Mouse (Mus musculus): ENCODE measurements around the gene Tub. TPM values are rescaled to one million over a fixed set of nuclear protein-coding genes. Genes with fewer than 3 reads are reported as not detected.

Tub gene
- total and polyA plus RNA-seq, 2 experiments, result under 0.01 TPM; not detected in 1

DNA sequence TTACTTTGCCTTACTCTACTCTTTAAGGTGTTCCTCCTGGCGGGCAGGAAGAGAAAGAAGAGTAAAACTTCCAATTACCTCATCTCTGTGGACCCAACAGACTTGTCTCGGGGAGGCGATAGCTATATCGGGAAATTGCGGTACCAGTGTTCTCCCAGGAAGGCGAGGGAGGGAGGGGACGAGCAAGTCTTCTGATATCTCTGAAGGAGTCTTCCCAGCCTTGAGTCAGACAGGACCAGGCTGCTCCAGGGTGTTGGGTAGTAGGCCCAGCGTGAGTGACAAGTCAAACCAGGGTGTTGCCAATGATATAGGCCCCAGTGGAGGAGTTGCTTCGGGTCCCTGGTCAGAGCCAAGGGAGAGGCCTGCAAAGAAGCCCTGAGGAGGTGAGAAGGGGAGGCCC lies 76.8 kb downstream of the Tub start:
- no peaks in the 10 kb centered on the region for H3K79me2 ChIP-seq (ENCODE audit: control insufficient read depth, insufficient read depth, low read length)
- H3K4me3 ChIP-seq (ENCODE audit: insufficient read depth, low read depth, low read length), result no peak overlapping the region
- no peak overlapping the region for H3K27ac ChIP-seq (replicated peaks; ENCODE audit: insufficient read depth, low read depth, low read length)
- no peaks in the 10 kb centered on the region for H3K27me3 ChIP-seq (ENCODE audit: control insufficient read depth, insufficient read depth, low read length)
- H3K9ac ChIP-seq (ENCODE audit: low read depth, low read length), result no peak overlapping the region
- DNase-seq (ENCODE audit: extremely low read depth, low read depth, low spot score), result no peak
- WGBS, result 88% methylated on average over 9 of the region's 9 CpGs
- TF ChIP-seq CTCF (IDR thresholded peaks at IDR 0.05; ENCODE audit: low read depth, low read length) (no peak), POLR2A (IDR thresholded peaks at IDR 0.05; ENCODE audit: extremely low read depth, insufficient read depth, low read length) (no peak)
- H3K4me1 ChIP-seq (ENCODE audit: control insufficient read depth, insufficient read depth, low read length), result no peaks in the 10 kb centered on the region
- no peaks in the 10 kb centered on the region for H3K36me3 ChIP-seq (ENCODE audit: control insufficient read depth, insufficient read depth, low read length)

DNA sequence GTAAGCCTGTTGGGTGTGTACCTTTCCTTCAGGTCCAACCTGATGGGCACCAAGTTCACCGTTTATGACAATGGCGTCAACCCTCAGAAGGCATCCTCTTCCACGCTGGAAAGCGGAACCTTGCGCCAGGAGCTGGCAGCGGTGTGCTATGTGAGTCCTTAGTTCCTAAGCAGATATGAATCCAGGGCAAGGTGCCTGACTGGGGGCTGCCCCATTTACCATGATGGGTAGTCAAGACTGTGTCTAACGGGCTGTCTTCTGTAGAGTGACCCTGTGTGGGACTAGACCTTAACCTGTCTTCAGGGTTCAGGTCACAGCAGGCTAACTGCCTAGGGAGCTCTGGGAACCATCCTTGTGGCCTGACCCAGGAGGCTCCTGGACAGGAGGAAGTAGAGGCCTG lies 77.6 kb downstream of the Tub start:
- Histone ChIP-seq H3K9ac (ENCODE audit: low read depth, low read length) (no peak overlapping the region), H3K4me1 (ENCODE audit: control insufficient read depth, insufficient read depth, low read length) (no peaks in the 10 kb centered on the region), H3K79me2 (ENCODE audit: control insufficient read depth, insufficient read depth, low read length) (no peaks in the 10 kb centered on the region), H3K27ac (replicated peaks; ENCODE audit: insufficient read depth, low read depth, low read length) (no peak overlapping the region), H3K4me3 (ENCODE audit: insufficient read depth, low read depth, low read length) (no peak overlapping the region), H3K36me3 (ENCODE audit: control insufficient read depth, insufficient read depth, low read length) (no peaks in the 10 kb centered on the region), H3K27me3 (ENCODE audit: control insufficient read depth, insufficient read depth, low read length) (no peaks in the 10 kb centered on the region)
- WGBS, result 87% methylated on average over 7 of the region's 7 CpGs
- no peak for TF ChIP-seq POLR2A (IDR thresholded peaks at IDR 0.05; ENCODE audit: extremely low read depth, insufficient read depth, low read length)
- no peak for TF ChIP-seq CTCF (IDR thresholded peaks at IDR 0.05; ENCODE audit: low read depth, low read length)
- no peak for DNase-seq (ENCODE audit: extremely low read depth, low read depth, low spot score)

GRCm38 (mm10) chr7:109028204-109028603 lies 78.1 kb downstream of the Tub start:
- peak; percentile 54 for TF ChIP-seq CTCF (IDR thresholded peaks at IDR 0.05; ENCODE audit: low read depth, low read length)
- TF ChIP-seq POLR2A (IDR thresholded peaks at IDR 0.05; ENCODE audit: extremely low read depth, insufficient read depth, low read length), result no peak
- WGBS, result 28% methylated on average over 6 of the region's 6 CpGs
- Histone ChIP-seq H3K27ac (replicated peaks; ENCODE audit: insufficient read depth, low read depth, low read length) (no peak overlapping the region), H3K36me3 (ENCODE audit: control insufficient read depth, insufficient read depth, low read length) (no peaks in the 10 kb centered on the region), H3K9ac (ENCODE audit: low read depth, low read length) (no peak overlapping the region), H3K4me1 (ENCODE audit: control insufficient read depth, insufficient read depth, low read length) (no peaks in the 10 kb centered on the region), H3K4me3 (ENCODE audit: insufficient read depth, low read depth, low read length) (no peak overlapping the region), H3K27me3 (ENCODE audit: control insufficient read depth, insufficient read depth, low read length) (no peaks in the 10 kb centered on the region), H3K79me2 (ENCODE audit: control insufficient read depth, insufficient read depth, low read length) (no peaks in the 10 kb centered on the region)
- DNase-seq (ENCODE audit: extremely low read depth, low read depth, low spot score), result peak; percentile 46

GRCm38 (mm10) chr7:109029961-109030465 lies 79.9 kb downstream of the Tub start:
- no peak overlapping the region for H3K4me3 ChIP-seq (ENCODE audit: insufficient read depth, low read depth, low read length)
- H3K27ac ChIP-seq (replicated peaks; ENCODE audit: insufficient read depth, low read depth, low read length), result no peak overlapping the region
- DNase-seq (ENCODE audit: extremely low read depth, low read depth, low spot score), result no peak
- H3K79me2 ChIP-seq (ENCODE audit: control insufficient read depth, insufficient read depth, low read length), result no peaks in the 10 kb centered on the region
- no peak overlapping the region for H3K9ac ChIP-seq (ENCODE audit: low read depth, low read length)
- no peaks in the 10 kb centered on the region for H3K36me3 ChIP-seq (ENCODE audit: control insufficient read depth, insufficient read depth, low read length)
- TF ChIP-seq CTCF (IDR thresholded peaks at IDR 0.05; ENCODE audit: low read depth, low read length) (no peak), POLR2A (IDR thresholded peaks at IDR 0.05; ENCODE audit: extremely low read depth, insufficient read depth, low read length) (no peak)
- WGBS, result 77% methylated on average over 6 of the region's 6 CpGs
- no peaks in the 10 kb centered on the region for H3K4me1 ChIP-seq (ENCODE audit: control insufficient read depth, insufficient read depth, low read length)
- no peaks in the 10 kb centered on the region for H3K27me3 ChIP-seq (ENCODE audit: control insufficient read depth, insufficient read depth, low read length)

DNA sequence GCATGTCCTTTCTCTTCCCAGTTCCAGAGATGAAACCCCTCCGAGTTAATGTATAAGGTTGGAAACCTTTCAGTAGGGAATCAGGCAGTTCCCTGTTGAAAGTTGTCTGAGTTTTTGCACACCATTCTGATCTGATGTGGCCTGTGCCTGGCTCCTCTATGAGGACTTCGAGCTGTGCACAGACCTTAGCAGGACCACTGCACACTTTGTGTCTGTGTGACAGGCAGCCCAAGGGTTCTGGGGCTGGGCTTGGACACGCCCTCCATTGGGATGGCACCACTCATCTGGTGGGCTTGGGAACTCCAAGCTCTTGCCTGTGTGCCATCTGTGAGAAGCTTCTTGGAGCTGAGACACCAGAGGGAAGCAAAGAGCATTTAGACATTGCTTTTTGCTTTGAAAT lies 81.2 kb downstream of the Tub start:
- no peak for DNase-seq (ENCODE audit: extremely low read depth, low read depth, low spot score)
- no peak overlapping the region for H3K9ac ChIP-seq (ENCODE audit: low read depth, low read length)
- 70% methylated on average over 3 of the region's 3 CpGs for WGBS
- no peaks in the 10 kb centered on the region for H3K36me3 ChIP-seq (ENCODE audit: control insufficient read depth, insufficient read depth, low read length)
- H3K27ac ChIP-seq (replicated peaks; ENCODE audit: insufficient read depth, low read depth, low read length), result no peak overlapping the region
- H3K4me3 ChIP-seq (ENCODE audit: insufficient read depth, low read depth, low read length), result no peak overlapping the region
- H3K79me2 ChIP-seq (ENCODE audit: control insufficient read depth, insufficient read depth, low read length), result no peaks in the 10 kb centered on the region
- no peaks in the 10 kb centered on the region for H3K27me3 ChIP-seq (ENCODE audit: control insufficient read depth, insufficient read depth, low read length)
- no peaks in the 10 kb centered on the region for H3K4me1 ChIP-seq (ENCODE audit: control insufficient read depth, insufficient read depth, low read length)
- no peak for TF ChIP-seq POLR2A (IDR thresholded peaks at IDR 0.05; ENCODE audit: extremely low read depth, insufficient read depth, low read length)
- no peak for TF ChIP-seq CTCF (IDR thresholded peaks at IDR 0.05; ENCODE audit: low read depth, low read length)

DNA sequence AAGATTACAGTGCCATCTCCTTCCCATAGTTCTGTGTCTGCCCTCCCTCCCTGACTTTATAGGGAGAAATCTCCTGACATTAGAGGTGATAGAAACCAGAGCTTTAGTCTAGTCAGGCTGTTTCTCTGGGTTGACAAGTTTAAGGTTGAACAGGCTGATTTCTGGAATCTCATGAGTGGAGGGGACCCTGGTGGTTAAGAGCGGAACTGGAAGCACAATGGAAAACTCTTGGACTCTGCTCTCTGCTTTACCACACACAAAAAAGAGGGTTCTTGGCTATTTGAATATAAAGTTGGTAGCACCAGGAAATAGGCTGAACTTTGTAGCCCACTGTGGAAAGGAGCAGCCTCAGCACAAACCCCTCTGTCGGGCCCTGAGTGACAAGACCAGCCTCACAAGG lies 81.9 kb downstream of the Tub start:
- WGBS, result 75% methylated on average over 2 of the region's 2 CpGs
- Histone ChIP-seq H3K27me3 (ENCODE audit: control insufficient read depth, insufficient read depth, low read length) (no peaks in the 10 kb centered on the region), H3K79me2 (ENCODE audit: control insufficient read depth, insufficient read depth, low read length) (no peaks in the 10 kb centered on the region), H3K27ac (replicated peaks; ENCODE audit: insufficient read depth, low read depth, low read length) (no peak overlapping the region), H3K36me3 (ENCODE audit: control insufficient read depth, insufficient read depth, low read length) (no peaks in the 10 kb centered on the region), H3K4me1 (ENCODE audit: control insufficient read depth, insufficient read depth, low read length) (no peaks in the 10 kb centered on the region), H3K9ac (ENCODE audit: low read depth, low read length) (no peak overlapping the region), H3K4me3 (ENCODE audit: insufficient read depth, low read depth, low read length) (no peak overlapping the region)
- DNase-seq (ENCODE audit: extremely low read depth, low read depth, low spot score), result no peak
- TF ChIP-seq CTCF (IDR thresholded peaks at IDR 0.05; ENCODE audit: low read depth, low read length) (no peak), POLR2A (IDR thresholded peaks at IDR 0.05; ENCODE audit: extremely low read depth, insufficient read depth, low read length) (no peak)

Data from liver, adult 2 months (tissue).